Mouse (Mus musculus): ENCODE results near the gene Scap. TPM values are rescaled to one million over a fixed set of nuclear protein-coding genes. Genes with fewer than 3 reads are reported as not detected.

Gene Scap
- polyA plus RNA-seq (2015; fragmentation: Illumina TruSeq; extraction: RNeasy Lipid Tissue Mini Kit (QIAGEN cat#74804); ENCODE audit: insufficient read depth, low read depth, low replicate concordance) = 11.1 TPM

GRCm38 (mm10) chr9:110333135-110333895 lies at the start of gene Scap:
Scap (plus strand) TSS chr9:110333288.

GRCm38 (mm10) chr9:110304969-110305651 lies 28.0 kb upstream of the Scap start, which contains the start of gene Elp6:
Elp6 (plus strand) TSS chr9:110305173.

GRCm38 (mm10) chr9:110408099-110408773 lies 75.1 kb downstream of the Scap start, which contains the start of gene Ptpn23:
Ptpn23 (minus strand) TSS chr9:110408213.

GRCm38 (mm10) chr9:110419511-110420112 lies 86.5 kb downstream of the Scap start, which contains the start of gene Ngp:
Ngp (plus strand) TSS chr9:110419747.

Other genes starting within 250 kb of the Scap start
- 7.1 TPM for gene Smarcc1, start 215.6 kb upstream of the Scap start, polyA plus RNA-seq (2015; fragmentation: Illumina TruSeq; extraction: RNeasy Lipid Tissue Mini Kit (QIAGEN cat#74804); ENCODE audit: insufficient read depth, low read depth, low replicate concordance)
- 33.1 TPM for gene Dhx30, start 215.5 kb upstream of the Scap start, polyA plus RNA-seq (2015; fragmentation: Illumina TruSeq; extraction: RNeasy Lipid Tissue Mini Kit (QIAGEN cat#74804); ENCODE audit: insufficient read depth, low read depth, low replicate concordance)
- not detected for gene Cspg5, start 89.5 kb upstream of the Scap start, polyA plus RNA-seq (2015; fragmentation: Illumina TruSeq; extraction: RNeasy Lipid Tissue Mini Kit (QIAGEN cat#74804); ENCODE audit: insufficient read depth, low read depth, low replicate concordance)
- gene Elp6, start 28.1 kb upstream of the Scap start, polyA plus RNA-seq (2015; fragmentation: Illumina TruSeq; extraction: RNeasy Lipid Tissue Mini Kit (QIAGEN cat#74804); ENCODE audit: insufficient read depth, low read depth, low replicate concordance) = 2.8 TPM
- 12.0 TPM for gene Ptpn23, start 74.9 kb downstream of the Scap start, polyA plus RNA-seq (2015; fragmentation: Illumina TruSeq; extraction: RNeasy Lipid Tissue Mini Kit (QIAGEN cat#74804); ENCODE audit: insufficient read depth, low read depth, low replicate concordance)
- gene Ngp, start 86.5 kb downstream of the Scap start, polyA plus RNA-seq (2015; fragmentation: Illumina TruSeq; extraction: RNeasy Lipid Tissue Mini Kit (QIAGEN cat#74804); ENCODE audit: insufficient read depth, low read depth, low replicate concordance) = not detected
- 3.0 TPM for gene Klhl18, start 143.4 kb downstream of the Scap start, polyA plus RNA-seq (2015; fragmentation: Illumina TruSeq; extraction: RNeasy Lipid Tissue Mini Kit (QIAGEN cat#74804); ENCODE audit: insufficient read depth, low read depth, low replicate concordance)
- 0.39 TPM for gene Kif9, start 143.7 kb downstream of the Scap start, polyA plus RNA-seq (2015; fragmentation: Illumina TruSeq; extraction: RNeasy Lipid Tissue Mini Kit (QIAGEN cat#74804); ENCODE audit: insufficient read depth, low read depth, low replicate concordance)
- 24.7 TPM for gene Setd2, start 199.3 kb downstream of the Scap start, polyA plus RNA-seq (2015; fragmentation: Illumina TruSeq; extraction: RNeasy Lipid Tissue Mini Kit (QIAGEN cat#74804); ENCODE audit: insufficient read depth, low read depth, low replicate concordance)

All from pancreas, adult 10 weeks (tissue).